Mouse (Mus musculus): ENCODE measurements at regions not wholly inside any gene's neighbourhood (a gene's known extent, or its start where the extent isn't known, plus 50 kb on each side); places are given as distances from the start of the nearest gene placed in this dataset.

GRCm38 (mm10) chr11:38779585-38779984 lies 1543.8 kb upstream of the Tenm2 start:
- TF ChIP-seq EP300 (IDR thresholded peaks at IDR 0.05; ENCODE audit: low read depth) (no peak), CTCF (IDR thresholded peaks at IDR 0.05; ENCODE audit: low read depth) (no peak)

Measured in heart, postnatal 0 days (tissue).